Mouse (Mus musculus) adrenal gland, adult 10 weeks (tissue): ENCODE measurements around the gene Gramd2. TPM values are rescaled to one million over a fixed set of nuclear protein-coding genes. Genes with fewer than 3 reads are reported as not detected.

ENCODE experiments used
- polyA plus RNA-seq: library from polyadenylated mRNA; stranded (reverse); fragments of 350-450 nt; fragmentation: Illumina TruSeq; extraction: RNeasy Lipid Tissue Mini Kit (QIAGEN cat#74804); gene quantifications from one replicate; pipeline ENCODE4 v1.2.3, GENCODE M21; 2014; ENCODE audit warnings: low read depth, low replicate concordance

The Gramd2 gene
- polyA plus RNA-seq: not detected

DNA sequence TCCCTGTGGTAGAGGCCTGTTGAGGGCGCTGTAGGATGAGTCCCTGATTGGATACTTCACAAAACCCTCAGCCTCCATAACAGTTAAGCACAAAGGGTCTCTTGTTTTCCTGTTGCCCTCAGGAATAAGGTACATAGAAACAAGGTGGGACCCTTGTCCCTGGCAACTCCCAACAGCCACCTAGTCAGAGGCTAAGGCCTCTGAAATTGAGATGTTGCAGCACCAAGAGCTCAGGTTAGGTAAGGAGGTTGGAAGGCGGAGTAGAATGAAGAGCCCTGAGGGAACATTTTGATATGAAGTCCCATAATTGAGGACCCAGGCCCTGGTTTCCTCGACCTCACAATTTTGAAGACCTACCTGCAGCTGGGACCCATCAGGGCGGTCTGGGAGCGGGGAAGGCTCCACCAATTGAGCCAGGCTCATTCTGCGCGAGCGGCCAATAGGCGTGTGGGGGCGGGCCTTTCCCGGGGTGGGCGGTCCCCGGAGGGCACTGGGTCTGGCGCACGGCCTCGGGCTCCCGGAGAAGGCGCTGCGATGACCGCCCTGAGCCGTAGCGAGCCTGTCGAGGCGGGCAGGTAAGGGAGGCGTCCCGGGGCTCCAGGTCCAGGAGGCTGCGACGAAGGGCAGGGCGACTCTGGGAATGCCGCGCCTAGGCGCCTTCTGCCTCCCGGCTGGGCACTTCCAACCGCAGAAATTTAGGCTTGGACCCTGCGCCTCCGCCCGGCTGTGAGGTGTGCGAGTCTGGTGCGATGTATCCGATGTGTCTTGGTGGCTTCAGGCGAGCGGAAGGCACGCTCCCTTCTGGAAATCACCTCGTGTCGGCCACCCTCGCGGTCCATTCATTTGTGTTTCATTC lies at the start of gene Gramd2:
Gene Gramd2 (plus strand): TSS at position 467 of the 856 bp plus-strand sequence.

DNA sequence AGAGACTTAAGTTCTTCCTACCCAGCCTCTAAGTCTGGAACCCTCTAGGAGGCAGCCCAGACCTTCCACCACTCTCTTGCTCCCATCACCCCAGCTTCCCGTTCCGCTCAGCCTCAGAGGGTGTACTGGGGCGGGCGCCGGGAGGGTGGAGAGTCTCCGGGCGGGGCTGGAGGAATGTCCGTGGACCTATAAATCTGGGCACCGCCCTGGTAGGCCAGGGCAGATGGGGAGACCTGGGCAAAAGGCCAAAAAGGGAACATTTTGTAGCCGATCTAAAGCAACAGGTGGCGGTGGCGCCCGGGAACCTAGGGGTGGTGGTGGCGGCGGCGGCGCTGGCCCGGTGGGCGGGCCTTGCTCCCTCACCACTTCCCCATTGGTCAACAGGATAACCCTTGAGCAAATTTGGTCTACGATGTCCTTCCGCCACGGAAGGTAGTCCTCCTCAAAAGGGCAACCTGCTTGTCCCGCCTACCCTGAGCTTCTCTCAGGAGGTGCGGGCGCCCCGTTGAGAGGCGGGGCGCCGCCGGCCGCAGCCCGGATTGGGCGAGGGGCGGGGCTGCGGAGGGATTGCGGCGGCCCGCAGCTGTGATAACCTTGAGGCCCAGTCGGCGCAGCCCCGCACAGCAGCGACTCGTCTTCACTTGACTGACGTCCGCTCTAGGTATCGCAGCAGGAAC lies 23.8 kb upstream of the Gramd2 start, which contains the start of gene Pkm:
Gene Pkm (plus strand): TSS at position 411 of the 677 bp plus-strand sequence.

DNA sequence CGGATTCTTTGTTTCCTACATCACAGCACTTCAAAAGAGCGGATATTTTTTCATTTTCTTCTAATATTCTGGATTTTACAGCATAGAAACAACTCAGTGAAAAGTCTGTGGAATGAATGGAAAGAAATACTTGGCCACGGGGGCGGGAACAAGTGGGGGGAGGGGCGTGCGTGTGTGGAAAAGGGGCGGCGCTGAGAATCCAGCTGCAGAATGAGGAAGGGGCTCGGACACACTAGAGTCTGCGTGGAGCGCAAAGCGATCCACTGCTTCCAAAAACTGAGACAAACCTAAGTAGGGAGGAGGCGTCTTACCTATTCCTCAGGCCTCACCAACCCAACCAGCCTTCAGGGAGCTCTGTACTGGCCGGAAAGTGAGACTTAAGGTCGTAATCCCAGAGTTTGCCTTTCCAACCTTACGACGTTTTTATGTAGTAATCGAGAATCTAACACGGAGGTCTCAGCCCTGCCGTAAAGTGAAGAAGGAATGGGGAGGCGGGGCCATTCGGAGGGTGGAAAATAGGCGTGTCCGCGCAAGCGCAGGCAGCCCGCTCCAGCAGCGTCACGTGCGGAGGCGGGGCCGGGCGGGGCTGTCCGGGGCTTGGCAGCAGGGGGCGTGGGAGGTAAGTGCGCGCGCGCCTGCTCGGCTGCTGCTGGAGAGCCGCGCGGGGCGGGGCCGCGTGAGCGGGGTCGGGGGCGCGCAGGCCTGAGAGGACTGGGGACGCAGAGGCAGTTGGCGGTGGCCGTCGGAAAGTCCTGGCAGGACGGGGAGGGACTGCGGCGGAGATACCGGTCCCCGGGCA lies 70.5 kb downstream of the Gramd2 start, which contains the start of the genes Senp8 and Myo9a:
Gene Senp8 (minus strand): TSS at position 444 of the 799 bp plus-strand sequence.
Gene Myo9a (plus strand): TSS at position 630 of the 799 bp plus-strand sequence.

Other genes starting within 250 kb of the Gramd2 start
- 185 TPM for gene Arih1, start 193.5 kb upstream of the Gramd2 start, polyA plus RNA-seq
- gene Hexa, start 140.6 kb upstream of the Gramd2 start, polyA plus RNA-seq: 45.4 TPM
- gene Tmem202, start 140.3 kb upstream of the Gramd2 start, polyA plus RNA-seq: 7.0 TPM
- gene Celf6, start 102.2 kb upstream of the Gramd2 start, polyA plus RNA-seq: 2.4 TPM
- 24.9 TPM for gene Parp6, start 62.9 kb upstream of the Gramd2 start, polyA plus RNA-seq
- 54.8 TPM for gene Pkm, start 23.8 kb upstream of the Gramd2 start, polyA plus RNA-seq
- 20.9 TPM for gene Senp8, start 70.6 kb downstream of the Gramd2 start, polyA plus RNA-seq
- gene Myo9a, start 70.8 kb downstream of the Gramd2 start, polyA plus RNA-seq: 27.8 TPM